Mouse (Mus musculus) effector memory CD4-positive, alpha-beta T cell, adult 7 months (primary cell): ENCODE data around the gene Olfr472. TPM values are rescaled to one million over a fixed set of nuclear protein-coding genes. Genes with fewer than 3 reads are reported as not detected.

Source experiments
- polyA plus RNA-seq: library from polyadenylated mRNA; unstranded; fragments of 100-300 nt; shearing (Covaris generic); gene quantifications from one replicate; pipeline ENCODE4 v1.2.1, GENCODE M21; 2017

Olfr472 gene
- polyA plus RNA-seq, result 0.40 TPM

DNA sequence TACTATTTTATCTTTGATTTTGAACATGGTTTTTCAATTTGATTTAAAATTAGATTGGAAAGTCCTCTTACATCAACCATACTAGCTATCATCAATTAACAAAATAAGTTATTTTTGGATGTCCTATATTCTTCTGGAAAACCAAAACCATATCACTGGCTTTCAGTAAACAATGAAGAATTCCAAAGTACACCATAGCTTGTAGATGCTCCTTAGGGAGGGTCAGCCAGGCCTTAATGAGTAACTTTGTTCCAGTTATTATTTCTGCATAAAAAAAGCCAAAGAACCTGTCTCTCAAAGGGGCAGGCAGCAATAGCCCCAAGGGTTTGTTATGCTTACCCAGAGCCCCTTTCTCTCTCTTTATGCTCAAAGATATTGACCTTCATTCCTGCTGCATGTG, at the start of gene Olfr472:
TSS of gene Olfr472 (plus strand) at position 301 of the 400 bp plus-strand sequence.

DNA sequence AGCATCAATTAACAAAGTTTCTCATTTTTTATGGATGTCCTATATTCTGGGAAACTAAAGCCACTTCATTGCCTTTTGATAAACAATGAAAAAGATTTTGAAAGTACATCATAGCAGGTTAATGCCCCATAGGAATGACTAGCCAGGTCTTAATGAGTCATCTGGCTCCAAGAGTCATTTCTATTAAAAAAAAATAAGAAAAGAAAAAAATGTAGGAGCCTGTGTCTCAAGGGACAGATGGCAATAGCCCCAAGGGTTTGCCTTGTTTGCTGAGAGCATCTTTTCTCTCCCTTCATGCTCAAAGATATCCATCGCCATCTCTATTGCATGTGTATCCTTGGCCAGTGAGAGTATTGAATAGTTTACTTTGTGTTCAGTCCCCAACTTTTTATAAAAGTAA, 32.4 kb downstream of the Olfr472 start, which contains the start of gene Olfr473:
TSS of gene Olfr473 (plus strand) at position 301 of the 400 bp plus-strand sequence.

DNA sequence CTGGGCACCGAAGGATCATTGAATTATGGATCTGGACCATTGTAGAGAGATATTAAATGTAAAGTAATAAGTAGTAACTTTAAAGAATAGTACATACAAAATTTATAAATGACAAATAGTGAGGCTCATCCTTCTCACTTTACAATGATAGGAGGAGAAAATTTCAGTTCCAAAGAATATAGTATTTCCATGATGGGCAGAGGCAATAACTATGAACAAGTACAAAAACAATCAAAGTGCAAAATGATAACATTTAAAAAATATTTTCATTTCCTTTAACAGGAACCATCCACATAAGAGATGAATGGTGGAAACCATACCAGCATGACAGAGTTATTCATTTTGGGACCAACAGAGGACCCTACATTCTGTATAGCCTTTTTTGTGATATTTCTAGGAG, 56.6 kb downstream of the Olfr472 start, which contains the start of gene Olfr474:
TSS of gene Olfr474 (plus strand) at position 301 of the 400 bp plus-strand sequence.

Other genes with a start within 250 kb of the Olfr472 start
- not detected for gene Cyb5r2, start 139.9 kb upstream of the Olfr472 start, polyA plus RNA-seq
- not detected for gene Ovch2, start 96.7 kb upstream of the Olfr472 start, polyA plus RNA-seq
- gene Olfr467, start 85.6 kb upstream of the Olfr472 start, polyA plus RNA-seq, result not detected
- gene Olfr469, start 72.4 kb upstream of the Olfr472 start, polyA plus RNA-seq, result not detected
- gene Olfr470, start 50.4 kb upstream of the Olfr472 start, polyA plus RNA-seq, result 0.45 TPM
- not detected for gene Olfr473, start 32.5 kb downstream of the Olfr472 start, polyA plus RNA-seq
- gene Olfr474, start 56.7 kb downstream of the Olfr472 start, polyA plus RNA-seq, result not detected
- gene Olfr476, start 66.9 kb downstream of the Olfr472 start, polyA plus RNA-seq, result not detected
- gene Olfr477, start 88.8 kb downstream of the Olfr472 start, polyA plus RNA-seq, result not detected
- not detected for gene Olfr478, start 136.1 kb downstream of the Olfr472 start, polyA plus RNA-seq
- not detected for gene Olfr479, start 152.8 kb downstream of the Olfr472 start, polyA plus RNA-seq
- not detected for gene Olfr480, start 169.4 kb downstream of the Olfr472 start, polyA plus RNA-seq
- gene Olfr481, start 182.0 kb downstream of the Olfr472 start, polyA plus RNA-seq, result 0.07 TPM
- 0.33 TPM for gene Olfr482, start 199.7 kb downstream of the Olfr472 start, polyA plus RNA-seq
- not detected for gene Olfr483, start 202.9 kb downstream of the Olfr472 start, polyA plus RNA-seq
- gene Olfr484, start 229.5 kb downstream of the Olfr472 start, polyA plus RNA-seq, result not detected